Mouse (Mus musculus): Measurements from ENCODE around the gene Erbb2. TPM values are rescaled to one million over a fixed set of nuclear protein-coding genes. Genes with fewer than 3 reads are reported as not detected.
"Not testable (repeated sequence)": the region's sequence is repeated elsewhere in the genome, so short reads cannot be mapped to it uniquely, and the experiment has no call there.

The Erbb2 gene
- total and polyA plus RNA-seq, 3 experiments, result 6.6 to 8.4 (median 6.9) TPM

DNA sequence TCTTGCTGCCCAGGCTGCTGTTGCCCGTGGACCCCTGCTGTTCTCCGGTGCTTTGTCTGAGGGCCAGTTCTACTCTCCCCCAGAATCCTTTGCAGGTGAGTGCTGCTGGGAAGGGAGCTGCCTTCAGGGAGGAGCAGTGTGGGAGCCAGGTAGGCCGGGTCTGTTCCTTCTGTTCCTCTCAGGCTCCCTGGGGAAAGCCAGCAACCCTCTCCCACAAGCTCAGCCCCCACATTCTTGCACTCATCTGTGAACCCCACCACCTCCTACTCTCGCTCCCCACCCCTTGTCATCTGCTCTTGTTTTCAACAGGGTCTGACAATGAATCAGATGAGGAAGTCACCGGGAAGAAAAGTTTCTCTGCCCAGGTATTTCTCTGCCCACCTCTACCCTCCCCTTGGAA, 35.5 kb upstream of the Erbb2 start:
- intact Hi-C loops (cut with DNase I), result no loop called here
- DNase-seq, result no peak
- no peaks in the 10 kb centered on the region for H3K79me2 ChIP-seq (replicated peaks; ENCODE audit: control insufficient read depth, insufficient read depth, low read length)
- H3K36me3 ChIP-seq (ENCODE audit: control insufficient read depth, insufficient read depth, low read length), result no peaks in the 10 kb centered on the region
- 71% methylated on average over 5 of the region's 5 CpGs for WGBS
- no peaks in the 10 kb centered on the region for H3K27me3 ChIP-seq (ENCODE audit: control insufficient read depth, insufficient read depth, low read length)
- TF ChIP-seq EP300 (IDR thresholded peaks at IDR 0.05; ENCODE audit: insufficient read depth, low read depth, low read length), result no peak
- TF ChIP-seq POLR2A (IDR thresholded peaks at IDR 0.05; ENCODE audit: insufficient read depth, low read depth, low read length), result no peak
- no peak for TF ChIP-seq CTCF (IDR thresholded peaks at IDR 0.05)
- H3K9ac ChIP-seq (ENCODE audit: low read depth, low read length), result no peak overlapping the region
- H3K4me1 ChIP-seq (ENCODE audit: control insufficient read depth, insufficient read depth, low read length), result peaks cover 8% of the 10 kb centered on the region; the same call in 1 of the 2 replicates
- peak overlapping the region; percentile 86 for H3K27ac ChIP-seq
- no peak overlapping the region for H3K4me3 ChIP-seq

DNA sequence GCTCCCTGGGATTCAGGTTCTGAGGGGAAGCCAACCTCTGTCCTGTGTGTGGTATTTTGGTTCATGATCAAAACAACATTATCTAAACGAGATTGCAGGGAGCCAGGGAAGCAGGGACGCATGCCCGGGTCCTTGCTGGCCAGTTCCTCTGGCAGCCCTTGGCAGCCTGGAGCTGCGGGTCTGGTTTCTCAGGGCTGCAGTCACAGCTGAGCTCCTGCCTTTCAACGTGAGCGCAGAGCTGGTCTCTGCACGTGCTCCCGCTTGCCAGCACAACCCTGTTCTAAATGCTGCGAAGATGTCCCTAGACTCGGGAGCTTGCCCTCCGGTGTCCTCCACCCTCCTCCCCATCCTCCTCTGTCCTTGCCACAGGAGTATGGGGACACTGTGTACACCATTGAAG, 34.5 kb upstream of the Erbb2 start:
- H3K27ac ChIP-seq, result peak overlapping the region; percentile 86
- TF ChIP-seq POLR2A (IDR thresholded peaks at IDR 0.05; ENCODE audit: insufficient read depth, low read depth, low read length) (peak; percentile 15; the same call in 1 of the 2 replicates), EP300 (IDR thresholded peaks at IDR 0.05; ENCODE audit: insufficient read depth, low read depth, low read length) (peak; percentile 95), CTCF (IDR thresholded peaks at IDR 0.05) (no peak)
- no peaks in the 10 kb centered on the region for H3K79me2 ChIP-seq (replicated peaks; ENCODE audit: control insufficient read depth, insufficient read depth, low read length)
- H3K4me3 ChIP-seq, result no peak overlapping the region
- H3K36me3 ChIP-seq (ENCODE audit: control insufficient read depth, insufficient read depth, low read length), result no peaks in the 10 kb centered on the region
- DNase-seq, result peak; percentile 57 to 87
- WGBS, result 51% methylated on average over 11 of the region's 11 CpGs
- H3K9ac ChIP-seq (ENCODE audit: low read depth, low read length), result peak overlapping the region; percentile 22; the same call in 1 of the 2 replicates
- no peaks in the 10 kb centered on the region for H3K27me3 ChIP-seq (ENCODE audit: control insufficient read depth, insufficient read depth, low read length)
- H3K4me1 ChIP-seq (ENCODE audit: control insufficient read depth, insufficient read depth, low read length), result peaks cover 8% of the 10 kb centered on the region; the same call in 1 of the 2 replicates
- intact Hi-C loops (cut with DNase I), result loop anchor here (2.0 kb wide), 1 partner anchor 17 kb away; no protein-coding TSS in a partner anchor

DNA sequence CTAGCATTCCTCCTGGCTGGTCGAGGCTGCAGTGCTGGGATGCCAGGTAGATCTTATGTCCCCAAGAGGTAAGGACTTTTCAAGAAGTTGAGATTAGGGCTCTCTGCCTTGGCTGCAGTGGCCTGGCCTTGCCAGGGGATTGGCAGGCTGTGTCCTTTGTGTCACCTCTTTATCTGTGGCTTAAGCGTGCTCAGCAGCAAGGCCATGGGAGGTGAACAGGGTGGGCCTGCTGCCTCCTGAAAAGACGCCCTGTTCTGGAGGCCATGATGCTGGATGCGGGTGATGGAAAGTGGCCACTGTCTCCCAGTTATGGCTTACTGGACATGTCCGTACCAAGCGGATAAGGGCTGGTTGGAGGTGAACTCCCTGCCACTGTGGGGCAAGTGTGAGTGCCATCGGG, 32.9 kb upstream of the Erbb2 start:
- 66% methylated on average over 7 of the region's 7 CpGs for WGBS
- DNase-seq, result peak; percentile 47 to 76
- intact Hi-C loops (cut with DNase I), result loop anchor here (2.0 kb wide), 1 partner anchor 15 kb away; no protein-coding TSS in a partner anchor
- no peaks in the 10 kb centered on the region for H3K36me3 ChIP-seq (ENCODE audit: control insufficient read depth, insufficient read depth, low read length)
- H3K4me1 ChIP-seq (ENCODE audit: control insufficient read depth, insufficient read depth, low read length), result peaks cover 8% of the 10 kb centered on the region; the same call in 1 of the 2 replicates
- H3K4me3 ChIP-seq, result no peak overlapping the region
- H3K79me2 ChIP-seq (replicated peaks; ENCODE audit: control insufficient read depth, insufficient read depth, low read length), result no peaks in the 10 kb centered on the region
- peak overlapping the region; percentile 83 for H3K27ac ChIP-seq
- TF ChIP-seq POLR2A (IDR thresholded peaks at IDR 0.05; ENCODE audit: insufficient read depth, low read depth, low read length) (no peak), EP300 (IDR thresholded peaks at IDR 0.05; ENCODE audit: insufficient read depth, low read depth, low read length) (peak; percentile 93), CTCF (IDR thresholded peaks at IDR 0.05) (no peak)
- H3K27me3 ChIP-seq (ENCODE audit: control insufficient read depth, insufficient read depth, low read length), result no peaks in the 10 kb centered on the region
- H3K9ac ChIP-seq (ENCODE audit: low read depth, low read length), result 0 out of 2 replicates have a peak overlapping the region, but pooled peaks have one; percentile 5

DNA sequence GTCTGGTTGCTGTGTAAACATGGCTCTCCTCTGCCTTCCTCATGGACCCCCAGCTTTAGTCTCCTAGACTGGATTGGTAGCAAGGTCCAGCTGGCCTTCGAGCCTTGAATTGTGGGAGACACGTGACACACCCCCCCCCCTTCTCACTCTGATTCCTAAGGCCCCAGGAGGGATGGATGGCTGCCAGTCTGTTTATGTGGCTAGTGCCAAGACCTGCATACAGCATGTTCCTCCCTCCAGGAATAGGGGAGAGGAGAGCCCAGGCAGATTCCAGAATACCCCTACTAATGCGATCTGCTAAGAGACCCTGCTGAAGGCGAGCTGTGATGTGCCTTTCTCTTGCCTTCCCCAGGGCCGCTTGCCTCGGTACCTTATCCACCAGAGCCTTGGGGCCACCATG, 32.2 kb upstream of the Erbb2 start:
- peaks cover 8% of the 10 kb centered on the region; the same call in 1 of the 2 replicates for H3K4me1 ChIP-seq (ENCODE audit: control insufficient read depth, insufficient read depth, low read length)
- 62% methylated on average over 6 of the region's 6 CpGs for WGBS

DNA sequence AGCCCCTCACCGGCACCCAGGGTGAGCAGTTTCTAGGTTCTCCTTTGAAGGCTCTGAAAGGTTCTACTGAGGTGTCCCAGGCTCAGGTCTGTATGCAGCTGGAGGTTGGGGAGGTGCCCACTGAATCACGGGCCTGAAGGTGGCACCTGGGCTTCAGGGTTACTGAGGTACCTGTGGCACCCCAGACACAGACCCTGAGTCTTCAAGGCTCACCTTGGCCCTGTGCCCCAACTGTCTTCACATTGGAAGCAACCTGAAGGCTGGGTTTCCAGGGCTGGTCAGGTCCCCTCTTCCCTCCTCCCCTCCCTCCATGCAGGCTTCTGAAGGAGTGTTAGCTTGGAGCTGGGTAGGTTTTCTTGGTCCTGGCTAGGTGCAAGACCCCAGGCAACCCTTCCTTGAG, 30.6 kb upstream of the Erbb2 start:
- H3K4me1 ChIP-seq (ENCODE audit: control insufficient read depth, insufficient read depth, low read length), result peaks cover 4% of the 10 kb centered on the region; the same call in 1 of the 2 replicates
- H3K36me3 ChIP-seq (ENCODE audit: control insufficient read depth, insufficient read depth, low read length), result no peaks in the 10 kb centered on the region
- H3K79me2 ChIP-seq (replicated peaks; ENCODE audit: control insufficient read depth, insufficient read depth, low read length), result no peaks in the 10 kb centered on the region
- intact Hi-C loops (cut with DNase I), result no loop called here
- TF ChIP-seq POLR2A (IDR thresholded peaks at IDR 0.05; ENCODE audit: insufficient read depth, low read depth, low read length) (no peak), CTCF (IDR thresholded peaks at IDR 0.05) (no peak), EP300 (IDR thresholded peaks at IDR 0.05; ENCODE audit: insufficient read depth, low read depth, low read length) (no peak)
- no peak overlapping the region for H3K9ac ChIP-seq (ENCODE audit: low read depth, low read length)
- peak in 1 of 2 experiments; percentile 19 for DNase-seq
- WGBS, result 91% methylated on average over 2 of the region's 2 CpGs
- H3K27me3 ChIP-seq (ENCODE audit: control insufficient read depth, insufficient read depth, low read length), result no peaks in the 10 kb centered on the region; the same call in 1 of the 2 replicates
- no peak overlapping the region for H3K27ac ChIP-seq
- H3K4me3 ChIP-seq, result no peak overlapping the region

More for the DNA sequence above, 32.2 kb upstream of the Erbb2 start:
- no peaks in the 10 kb centered on the region for H3K27me3 ChIP-seq (ENCODE audit: control insufficient read depth, insufficient read depth, low read length)
- peak; percentile 41 to 62 for DNase-seq
- H3K27ac ChIP-seq, result peak overlapping the region; percentile 83
- H3K36me3 ChIP-seq (ENCODE audit: control insufficient read depth, insufficient read depth, low read length), result no peaks in the 10 kb centered on the region
- H3K79me2 ChIP-seq (replicated peaks; ENCODE audit: control insufficient read depth, insufficient read depth, low read length), result no peaks in the 10 kb centered on the region
- no peak overlapping the region for H3K9ac ChIP-seq (ENCODE audit: low read depth, low read length)
- intact Hi-C loops (cut with DNase I), result no loop called here
- TF ChIP-seq CTCF (IDR thresholded peaks at IDR 0.05) (no peak), EP300 (IDR thresholded peaks at IDR 0.05; ENCODE audit: insufficient read depth, low read depth, low read length) (peak; percentile 82)
- H3K4me3 ChIP-seq, result no peak overlapping the region

DNA sequence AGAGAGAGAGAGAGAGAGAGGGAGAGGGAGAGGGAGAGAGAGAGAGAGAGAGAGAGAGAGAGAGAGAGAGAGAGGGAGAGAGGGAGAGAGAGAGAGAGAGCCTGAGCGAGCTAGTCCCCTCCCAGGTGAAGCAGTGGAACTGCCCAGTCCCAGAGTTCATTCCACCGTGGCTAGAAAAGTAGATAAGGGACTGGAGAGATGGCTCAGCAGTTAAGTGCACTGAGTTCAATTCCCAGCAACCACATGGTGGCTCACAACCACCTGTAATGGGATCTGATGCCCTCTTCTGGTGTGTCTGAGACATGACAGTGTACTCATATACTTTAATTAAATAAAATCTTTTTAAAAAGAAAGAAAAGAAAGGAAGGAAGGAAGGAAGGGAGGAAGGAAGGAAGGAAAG, 29.9 kb upstream of the Erbb2 start:
- H3K36me3 ChIP-seq (ENCODE audit: control insufficient read depth, insufficient read depth, low read length); H3K79me2 ChIP-seq (replicated peaks; ENCODE audit: control insufficient read depth, insufficient read depth, low read length); H3K4me1 ChIP-seq (ENCODE audit: control insufficient read depth, insufficient read depth, low read length); intact Hi-C loops (cut with DNase I); H3K27me3 ChIP-seq (ENCODE audit: control insufficient read depth, insufficient read depth, low read length); H3K4me3 ChIP-seq; H3K9ac ChIP-seq (ENCODE audit: low read depth, low read length); DNase-seq: not testable (repeated sequence)
- WGBS, result 32% methylated on average over 2 of the region's 2 CpGs
- peak overlapping the region; percentile 95 for H3K27ac ChIP-seq
- peak; percentile 43 for TF ChIP-seq CTCF (IDR thresholded peaks at IDR 0.05)
